Mouse (Mus musculus) olfactory bulb, adult 2 months (tissue): Measurements from ENCODE around the gene Stip1.

ENCODE experiments used
- CTCF ChIP-seq: fragments of 200-500 bp; IDR thresholded peaks from 2 replicates; pipeline ENCODE4 v1.5.1; 2012; ENCODE audit warnings: low read depth, mild to moderate bottlenecking, low read length, moderate library complexity; ENCODE audit not compliant: insufficient read depth
- POLR2A ChIP-seq: fragments of 200-500 bp; IDR thresholded peaks from 2 replicates; pipeline ENCODE4 v1.6.1; 2012; ENCODE audit warnings: mild to moderate bottlenecking, low read depth, low read length, moderate library complexity; ENCODE audit not compliant: insufficient read depth

DNA sequence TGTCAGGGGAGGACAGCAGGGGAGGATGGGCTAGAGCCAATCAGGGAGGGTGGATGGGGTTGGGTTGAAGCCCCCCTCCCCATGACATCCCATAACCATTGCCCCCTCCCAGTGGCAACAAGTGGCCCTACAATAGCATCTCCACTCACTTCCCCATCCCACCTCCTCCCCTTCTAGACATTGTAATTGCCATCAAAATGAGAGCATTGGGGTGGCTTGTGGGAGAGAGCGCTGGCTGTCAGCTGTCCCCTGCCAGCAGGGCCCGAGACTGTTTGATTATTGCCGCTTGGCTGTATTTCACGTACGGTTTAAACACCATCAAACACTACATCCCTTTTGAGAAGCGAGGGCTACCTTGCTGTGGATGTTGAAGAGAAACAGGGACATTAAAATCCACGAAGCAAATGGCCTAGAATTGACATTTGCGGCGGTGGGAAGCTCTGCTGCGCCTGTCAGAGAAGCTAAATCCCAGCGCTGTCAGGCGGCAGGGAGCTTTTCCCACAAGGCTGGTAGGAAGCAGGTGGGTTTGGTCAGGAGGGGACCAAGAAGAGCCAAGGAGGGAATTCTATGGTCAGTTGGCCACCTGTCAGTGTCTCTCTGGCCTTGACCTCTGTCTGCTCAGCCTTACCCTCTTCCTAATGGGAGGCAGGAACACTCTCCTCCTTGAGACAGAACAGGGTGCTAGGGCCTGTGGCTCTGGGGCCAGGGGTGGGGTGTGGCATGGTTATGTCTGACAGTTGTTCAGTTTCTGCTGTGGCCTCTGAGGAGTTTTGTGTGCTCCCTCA is 34.4 kb upstream of the Stip1 start:
- TF ChIP-seq POLR2A (no peak), CTCF (no peak)
